Mouse (Mus musculus) cerebellum, adult 9-11 months (tissue): ENCODE results near the gene Hs6st3.
"Not testable (repeated sequence)": the region's sequence is repeated elsewhere in the genome, so short reads cannot be mapped to it uniquely, and the experiment has no call there.

ENCODE experiments used
- DNase-seq: peaks from one replicate; pipeline ENCODE4 v3.0.0; 2022

Hs6st3 gene

GRCm38 (mm10) chr14:119250353-119250752 lies 112.2 kb downstream of the Hs6st3 start:
- no peak for DNase-seq

- no peak for DNase-seq
Measured at GRCm38 (mm10) chr14:119255396-119255795, 117.3 kb downstream of the Hs6st3 start.

GRCm38 (mm10) chr14:119257072-119257471 lies 118.9 kb downstream of the Hs6st3 start:
- peak; percentile 65 for DNase-seq

- DNase-seq = no peak
Measured at GRCm38 (mm10) chr14:119260176-119260962, 122.2 kb downstream of the Hs6st3 start.

GRCm38 (mm10) chr14:119266334-119266733 lies 128.2 kb downstream of the Hs6st3 start:
- DNase-seq = no peak

- no peak for DNase-seq
Measured at GRCm38 (mm10) chr14:119273088-119273487, 134.9 kb downstream of the Hs6st3 start.

GRCm38 (mm10) chr14:119278156-119278555 lies 140.0 kb downstream of the Hs6st3 start:
- not testable (repeated sequence) for DNase-seq

GRCm38 (mm10) chr14:119283951-119284350 lies 145.8 kb downstream of the Hs6st3 start:
- no peak for DNase-seq

- no peak for DNase-seq
Measured at GRCm38 (mm10) chr14:119289668-119290067, 151.5 kb downstream of the Hs6st3 start.

GRCm38 (mm10) chr14:119294071-119294470 lies 155.9 kb downstream of the Hs6st3 start:
- no peak for DNase-seq

GRCm38 (mm10) chr14:119306461-119306860 lies 168.3 kb downstream of the Hs6st3 start:
- DNase-seq = no peak

- no peak for DNase-seq
Measured at GRCm38 (mm10) chr14:119318379-119318778, 180.2 kb downstream of the Hs6st3 start.

GRCm38 (mm10) chr14:119347236-119347635 lies 209.1 kb downstream of the Hs6st3 start:
- DNase-seq = no peak

- DNase-seq = no peak
Measured at GRCm38 (mm10) chr14:119361414-119361813, 223.3 kb downstream of the Hs6st3 start.

- no peak for DNase-seq
Measured at GRCm38 (mm10) chr14:119367866-119368425, 229.8 kb downstream of the Hs6st3 start.

GRCm38 (mm10) chr14:119369274-119369673 lies 231.1 kb downstream of the Hs6st3 start:
- no peak for DNase-seq

GRCm38 (mm10) chr14:119370013-119370412 lies 231.9 kb downstream of the Hs6st3 start:
- peak; percentile 2 for DNase-seq

GRCm38 (mm10) chr14:119379303-119379702 lies 241.2 kb downstream of the Hs6st3 start:
- DNase-seq = no peak

GRCm38 (mm10) chr14:119401618-119402017 lies 263.5 kb downstream of the Hs6st3 start:
- no peak for DNase-seq

- no peak for DNase-seq
Measured at GRCm38 (mm10) chr14:119409334-119410050, 271.4 kb downstream of the Hs6st3 start.

- no peak for DNase-seq
Measured at GRCm38 (mm10) chr14:119422894-119423293, 284.8 kb downstream of the Hs6st3 start.

GRCm38 (mm10) chr14:119450471-119450870 lies 312.3 kb downstream of the Hs6st3 start:
- DNase-seq = no peak

- no peak for DNase-seq
Measured at GRCm38 (mm10) chr14:119451594-119451993, 313.5 kb downstream of the Hs6st3 start.

GRCm38 (mm10) chr14:119452382-119452781 lies 314.2 kb downstream of the Hs6st3 start:
- DNase-seq = no peak
